Mouse (Mus musculus) neural tube, embryonic 11.5 days (tissue): Measurements from ENCODE around the gene Gja8. TPM values are rescaled to one million over a fixed set of nuclear protein-coding genes. Genes with fewer than 3 reads are reported as not detected.

Experiments
- ATAC-seq: fragments of 200-750 bp; cut with Nextera tagmentation; 2 replicates; pipeline ENCODE4 v1.8.0; 2017; ENCODE audit warnings: moderate number of reproducible peaks, mild to moderate bottlenecking, moderate TSS enrichment, moderate library complexity; ENCODE audit not compliant: insufficient read depth, low FRiP score, low TSS enrichment
- DNase-seq: peaks from one replicate; pipeline ENCODE4 v3.0.0-alpha.2; 2015; ENCODE audit warnings: low spot score
- H3K27ac ChIP-seq: fragments of 300-500 bp; sonication (generic); 2 replicates; pipeline ENCODE4 v1.5.1; 2014; ENCODE audit warnings: low read depth, mild to moderate bottlenecking, low read length
- H3K27me3 ChIP-seq: fragments of 300-500 bp; sonication (generic); 2 replicates; pipeline ENCODE4 v1.6.1; 2014; ENCODE audit warnings: mild to moderate bottlenecking, low read length, mixed read lengths; ENCODE audit not compliant: control insufficient read depth, insufficient read depth
- H3K36me3 ChIP-seq: fragments of 300-500 bp; sonication (generic); 2 replicates; pipeline ENCODE4 v1.6.1; 2014; ENCODE audit warnings: mild to moderate bottlenecking, low read length, moderate library complexity, mixed read lengths; ENCODE audit not compliant: control insufficient read depth, insufficient read depth
- H3K4me1 ChIP-seq: fragments of 300-500 bp; sonication (generic); 2 replicates; pipeline ENCODE4 v1.6.1; 2014; ENCODE audit warnings: low read length, mixed read lengths; ENCODE audit not compliant: control insufficient read depth, insufficient read depth
- H3K4me2 ChIP-seq: fragments of 300-500 bp; sonication (generic); 2 replicates; pipeline ENCODE4 v1.6.1; 2014; ENCODE audit warnings: low read depth, mild to moderate bottlenecking, moderate library complexity
- H3K4me3 ChIP-seq: fragments of 300-500 bp; sonication (generic); 2 replicates; pipeline ENCODE4 v1.5.1; 2014; ENCODE audit warnings: low read depth, low read length
- H3K9ac ChIP-seq: fragments of 300-500 bp; sonication (generic); 2 replicates; pipeline ENCODE4 v1.6.1; 2014; ENCODE audit warnings: mild to moderate bottlenecking, low read length
- H3K9me3 ChIP-seq: fragments of 300-500 bp; sonication (generic); 2 replicates; pipeline ENCODE4 v1.6.1; 2016; ENCODE audit warnings: low read length; ENCODE audit not compliant: control insufficient read depth
- WGBS: fragments of 180-500 bp; shearing (Covaris S2); extraction: QIAGEN DNeasy Blood & Tissue Kit; methylation state at CpG from one replicate; pipeline ENCODE4 v1.1.7; 2014; 5-methylcytosine and 5-hydroxymethylcytosine counted together
- polyA plus RNA-seq: library from polyadenylated mRNA; unstranded; fragments of >200 nt; fragmentation: Nextera tagmentation; extraction: Ambion mirVana; gene quantifications from 2 replicates; pipeline ENCODE4 v1.2.1, GENCODE M21; 2014

Gene Gja8
- not detected in 2 replicates for polyA plus RNA-seq

- no peak for DNase-seq
- H3K4me2 ChIP-seq, result no peak within 1 kb of the TSS
- no peak within 1 kb of the TSS for H3K27ac ChIP-seq
These were observed at the start of gene Gja8 for GRCm38 (mm10) chr3:96925920-96926319. TSS of gene Gja8 (minus strand) at chr3:96926020.

GRCm38 (mm10) chr3:96974467-96974866, 48.6 kb upstream of the Gja8 start:
- Histone ChIP-seq H3K4me3 (no peak overlapping the region), H3K9me3 (no peaks in the 10 kb centered on the region), H3K4me1 (no peaks in the 10 kb centered on the region), H3K27ac (no peak overlapping the region), H3K9ac (no peak overlapping the region), H3K27me3 (no peaks in the 10 kb centered on the region), H3K4me2 (no peak overlapping the region), H3K36me3 (no peaks in the 10 kb centered on the region)
- 88% methylated on average over 7 of the region's 7 CpGs for WGBS
- DNase-seq, result no peak
- no peak for ATAC-seq

More at GRCm38 (mm10) chr3:96925920-96926319, at the start of gene Gja8:
- 66% methylated on average over 6 of the region's 6 CpGs for WGBS
- no peak for ATAC-seq
- no peaks in the 10 kb centered on the region for H3K9me3 ChIP-seq
- H3K4me1 ChIP-seq, result no peaks in the 10 kb centered on the region
- H3K36me3 ChIP-seq, result no peaks in the 10 kb centered on the region
- no peak within 1 kb of the TSS for H3K4me3 ChIP-seq
- H3K27me3 ChIP-seq, result no peaks in the 10 kb centered on the region
- H3K9ac ChIP-seq, result no peak within 1 kb of the TSS

- Histone ChIP-seq H3K4me3 (no peak overlapping the region), H3K9ac (no peak overlapping the region), H3K4me2 (no peak overlapping the region), H3K27me3 (no peaks in the 10 kb centered on the region), H3K27ac (no peak overlapping the region), H3K36me3 (no peaks in the 10 kb centered on the region), H3K9me3 (no peaks in the 10 kb centered on the region), H3K4me1 (no peaks in the 10 kb centered on the region)
- DNase-seq (no peak), ATAC-seq (no peak)
- WGBS, result 63% methylated on average over 7 of the region's 7 CpGs
These were observed 45.2 kb upstream of the Gja8 start for GRCm38 (mm10) chr3:96970986-96971385.

- DNase-seq, result peak; percentile 20
- no peak for ATAC-seq
- Histone ChIP-seq H3K27ac (no peak overlapping the region), H3K27me3 (no peaks in the 10 kb centered on the region), H3K9me3 (no peaks in the 10 kb centered on the region), H3K4me1 (no peaks in the 10 kb centered on the region), H3K4me3 (no peak overlapping the region), H3K4me2 (no peak overlapping the region), H3K9ac (no peak overlapping the region), H3K36me3 (no peaks in the 10 kb centered on the region)
- WGBS, result 56% methylated on average over 12 of the region's 12 CpGs
These were observed 37.5 kb upstream of the Gja8 start for GRCm38 (mm10) chr3:96963088-96964034.

GRCm38 (mm10) chr3:96960597-96960996, 34.8 kb upstream of the Gja8 start:
- Histone ChIP-seq H3K4me2 (no peak overlapping the region), H3K9me3 (no peaks in the 10 kb centered on the region), H3K27ac (no peak overlapping the region), H3K4me1 (no peaks in the 10 kb centered on the region), H3K4me3 (no peak overlapping the region), H3K36me3 (no peaks in the 10 kb centered on the region), H3K27me3 (no peaks in the 10 kb centered on the region), H3K9ac (no peak overlapping the region)
- ATAC-seq (no peak), DNase-seq (no peak)
- WGBS, result 52% methylated on average over 8 of the region's 8 CpGs

- Histone ChIP-seq H3K27me3 (no peaks in the 10 kb centered on the region), H3K4me1 (no peaks in the 10 kb centered on the region), H3K4me2 (no peak overlapping the region), H3K9ac (no peak overlapping the region), H3K36me3 (no peaks in the 10 kb centered on the region), H3K9me3 (no peaks in the 10 kb centered on the region), H3K27ac (no peak overlapping the region), H3K4me3 (no peak overlapping the region)
- ATAC-seq (no peak), DNase-seq (no peak)
- 58% methylated on average over 14 of the region's 14 CpGs for WGBS
These were observed 27.8 kb upstream of the Gja8 start for GRCm38 (mm10) chr3:96953489-96954233.

- WGBS, result 88% methylated on average over 2 of the region's 2 CpGs
- ATAC-seq, result no peak
- no peaks in the 10 kb centered on the region for H3K9me3 ChIP-seq
- H3K27ac ChIP-seq, result no peak overlapping the region
- H3K4me1 ChIP-seq, result peaks cover 5% of the 10 kb centered on the region
- H3K4me2 ChIP-seq, result no peak overlapping the region
- no peak for DNase-seq
- no peak overlapping the region for H3K9ac ChIP-seq
- H3K4me3 ChIP-seq, result no peak overlapping the region
- H3K27me3 ChIP-seq, result no peaks in the 10 kb centered on the region
- H3K36me3 ChIP-seq, result no peaks in the 10 kb centered on the region
These were observed 16.9 kb upstream of the Gja8 start for GRCm38 (mm10) chr3:96942706-96943105.

GRCm38 (mm10) chr3:96938738-96939137, 12.9 kb upstream of the Gja8 start:
- H3K27ac ChIP-seq, result no peak overlapping the region
- H3K4me2 ChIP-seq, result peak overlapping the region; percentile 15; the same call in 1 of the 2 replicates
- no peak overlapping the region for H3K9ac ChIP-seq
- H3K4me1 ChIP-seq, result peaks cover 8% of the 10 kb centered on the region
- ATAC-seq (peak; percentile 64), DNase-seq (peak; percentile 93)
- no peak overlapping the region for H3K4me3 ChIP-seq
- H3K36me3 ChIP-seq, result no peaks in the 10 kb centered on the region
- H3K27me3 ChIP-seq, result no peaks in the 10 kb centered on the region
- no peaks in the 10 kb centered on the region for H3K9me3 ChIP-seq
- WGBS, result 17% methylated on average over 11 of the region's 11 CpGs
